Mouse (Mus musculus) midbrain, postnatal 0 days (tissue): ENCODE results near the gene Fryl. TPM values are rescaled to one million over a fixed set of nuclear protein-coding genes. Genes with fewer than 3 reads are reported as not detected.

Experiments
- ATAC-seq: fragments of 200-750 bp; cut with Nextera tagmentation; 2 replicates; pipeline ENCODE4 v1.8.0; 2017; ENCODE audit warnings: moderate number of reproducible peaks, mild to moderate bottlenecking, moderate TSS enrichment, moderate library complexity; ENCODE audit not compliant: low FRiP score
- DNase-seq: peaks from one replicate; pipeline ENCODE4 v3.0.0-alpha.2; 2015; ENCODE audit warnings: low spot score
- H3K27ac ChIP-seq: fragments of 300-500 bp; sonication (generic); 2 replicates; pipeline ENCODE4 v1.5.1; 2014; ENCODE audit warnings: low read depth, mild to moderate bottlenecking, low read length, mixed read lengths
- H3K27me3 ChIP-seq: fragments of 300-500 bp; sonication (generic); 2 replicates; pipeline ENCODE4 v1.6.1; 2014; ENCODE audit warnings: low read length, control low read depth, mixed read lengths; ENCODE audit not compliant: insufficient read depth
- H3K36me3 ChIP-seq: fragments of 300-500 bp; sonication (generic); 2 replicates; pipeline ENCODE4 v1.6.1; 2014; ENCODE audit warnings: low read length, control low read depth, mixed read lengths; ENCODE audit not compliant: insufficient read depth
- H3K4me1 ChIP-seq: fragments of 300-500 bp; sonication (generic); 2 replicates; pipeline ENCODE4 v1.6.1; 2014; ENCODE audit warnings: mild to moderate bottlenecking, control low read depth, antibody characterized with exemption, low read length, mixed read lengths; ENCODE audit not compliant: insufficient read depth
- H3K4me2 ChIP-seq: fragments of 300-500 bp; sonication (generic); 2 replicates; pipeline ENCODE4 v1.6.1; 2014; ENCODE audit warnings: low read depth, mild to moderate bottlenecking, low read length, mixed read lengths; ENCODE audit not compliant: poor library complexity, severe bottlenecking
- H3K4me3 ChIP-seq: fragments of 300-500 bp; sonication (generic); 2 replicates; pipeline ENCODE4 v1.5.1; 2014; ENCODE audit warnings: low read depth, mild to moderate bottlenecking, low read length, moderate library complexity
- H3K9ac ChIP-seq: fragments of 300-500 bp; sonication (generic); replicated peaks from 2 replicates; pipeline ENCODE4 v1.6.1; 2014; ENCODE audit warnings: mild to moderate bottlenecking, low read length, moderate library complexity, mixed read lengths; ENCODE audit not compliant: poor library complexity, severe bottlenecking
- H3K9me3 ChIP-seq: fragments of 300-500 bp; sonication (generic); 2 replicates; pipeline ENCODE4 v1.6.1; 2016; ENCODE audit warnings: low read length, control low read depth
- CTCF ChIP-seq: IDR thresholded peaks from 2 replicates; pipeline ENCODE4 v1.5.1; 2016; ENCODE audit warnings: antibody characterized with exemption, mild to moderate bottlenecking
- WGBS: fragments of 180-500 bp; shearing (Covaris S2); extraction: QIAGEN DNeasy Blood & Tissue Kit; methylation state at CpG from one replicate; pipeline ENCODE4 v1.1.7; 2014; 5-methylcytosine and 5-hydroxymethylcytosine counted together
- polyA plus RNA-seq: library from polyadenylated mRNA; unstranded; fragments of >200 nt; fragmentation: Nextera tagmentation; extraction: Ambion mirVana; gene quantifications from 2 replicates; pipeline ENCODE4 v1.2.1, GENCODE M21; 2015
- total RNA-seq: library from RNA; depleted of rRNA; stranded (reverse); fragments of >200 nt; gene quantifications from 2 replicates; pipeline ENCODE4 v1.2.3, GENCODE M21; 2014

The Fryl gene
- total and polyA plus RNA-seq, 2 experiments from 2014 or later: 23.8 to 52.8 TPM

DNA sequence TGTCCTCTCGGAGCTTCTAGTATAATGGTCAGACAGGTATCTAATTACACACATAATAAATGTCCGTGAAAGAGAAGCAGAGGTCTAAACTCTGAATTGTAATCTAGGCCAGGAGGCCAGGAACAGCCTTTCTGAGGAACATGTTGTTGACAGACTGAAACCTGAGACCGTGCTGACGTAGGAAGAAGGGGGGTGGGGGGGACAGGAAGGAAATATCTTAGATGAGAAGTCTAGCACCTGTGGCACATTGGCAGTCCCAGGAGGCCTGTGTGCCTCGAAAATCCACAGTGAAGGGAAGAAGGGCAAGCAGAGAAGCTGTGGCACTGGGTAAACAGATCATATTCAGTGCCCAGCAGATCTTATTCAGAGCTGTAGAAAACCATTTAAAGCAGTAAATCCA, 9.0 kb upstream of the Fryl start:
- H3K4me3 ChIP-seq: no peak overlapping the region
- H3K27ac ChIP-seq: no peak overlapping the region
- H3K9me3 ChIP-seq: no peaks in the 10 kb centered on the region
- H3K4me2 ChIP-seq: no peak overlapping the region
- no peak for ATAC-seq
- H3K9ac ChIP-seq: no peak overlapping the region
- 82% methylated on average over 5 of the region's 5 CpGs for WGBS
- no peaks in the 10 kb centered on the region for H3K36me3 ChIP-seq
- no peak for TF ChIP-seq CTCF
- H3K4me1 ChIP-seq: no peaks in the 10 kb centered on the region
- no peak for DNase-seq
- H3K27me3 ChIP-seq: no peaks in the 10 kb centered on the region

GRCm38 (mm10) chr5:73264122-73264521, 7.7 kb upstream of the Fryl start:
- WGBS: 59% methylated on average over 4 of the region's 5 CpGs
- Histone ChIP-seq H3K4me2 (no peak overlapping the region), H3K9ac (no peak overlapping the region), H3K4me1 (no peaks in the 10 kb centered on the region), H3K9me3 (no peaks in the 10 kb centered on the region), H3K4me3 (no peak overlapping the region), H3K27me3 (no peaks in the 10 kb centered on the region), H3K36me3 (no peaks in the 10 kb centered on the region), H3K27ac (no peak overlapping the region)
- TF ChIP-seq CTCF: no peak
- ATAC-seq (no peak), DNase-seq (no peak)

GRCm38 (mm10) chr5:73257723-73258122, 1.3 kb upstream of the Fryl start:
- 54% methylated on average over 8 of the region's 8 CpGs for WGBS
- Histone ChIP-seq H3K9me3 (no peaks in the 10 kb centered on the region), H3K27me3 (no peaks in the 10 kb centered on the region), H3K9ac (no peak overlapping the region), H3K4me1 (no peaks in the 10 kb centered on the region), H3K4me3 (no peak overlapping the region; the same call in 1 of the 2 replicates), H3K4me2 (peak overlapping the region; percentile 56), H3K27ac (no peak overlapping the region), H3K36me3 (no peaks in the 10 kb centered on the region)
- no peak for TF ChIP-seq CTCF
- DNase-seq (no peak), ATAC-seq (no peak)

- no peak for DNase-seq
- WGBS: 4% methylated on average over 11 of the region's 11 CpGs
These were observed 677 bp upstream of the Fryl start for GRCm38 (mm10) chr5:73257096-73257495.

DNA sequence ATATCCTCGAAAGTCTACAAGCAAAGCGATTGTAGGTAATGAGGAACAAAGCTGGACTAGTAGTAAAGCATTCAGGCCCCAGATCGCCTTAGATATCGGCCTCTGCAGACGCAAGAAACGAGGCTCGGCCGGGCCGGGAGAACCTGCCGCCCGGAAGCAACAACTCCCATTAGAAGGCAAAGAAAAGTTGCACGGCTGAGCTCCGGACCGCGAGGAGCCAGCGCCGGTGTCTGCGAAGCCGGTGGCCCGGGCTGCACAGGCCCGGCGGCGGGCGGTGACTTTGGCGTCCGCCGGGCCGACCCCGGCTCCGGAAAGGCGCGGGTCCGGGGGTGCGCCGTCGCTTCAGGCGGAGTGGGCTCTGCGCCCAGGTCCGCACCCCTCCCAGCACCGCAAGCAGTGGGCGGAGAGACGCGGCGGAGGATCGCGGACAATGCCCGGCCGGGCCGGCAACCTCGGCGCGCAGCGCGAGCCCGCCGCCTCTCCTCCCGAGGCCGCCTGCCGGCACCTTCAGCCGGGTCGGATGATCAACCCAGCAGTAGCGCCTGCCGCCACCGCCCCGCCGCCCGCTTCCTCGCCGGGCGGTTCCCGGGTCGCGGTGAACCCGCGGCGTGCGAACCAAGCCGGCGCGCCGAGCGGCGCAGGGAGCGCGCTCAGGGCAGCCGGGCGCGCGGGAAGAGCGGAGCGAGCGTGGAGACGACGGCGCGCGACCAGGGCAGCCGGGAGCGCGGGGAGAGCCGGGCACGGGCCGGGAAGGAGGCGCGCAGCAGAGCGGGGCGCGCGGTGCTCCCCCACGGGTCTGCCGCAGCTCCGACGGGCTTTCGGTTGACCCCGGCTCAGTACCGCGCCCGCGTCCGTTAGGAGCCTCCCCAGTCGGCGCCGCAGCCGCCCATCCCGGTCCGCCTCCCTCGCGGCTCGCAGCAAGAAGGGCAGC, 833 bp downstream of the Fryl start:
- Histone ChIP-seq H3K4me3 (peak overlapping the region; percentile 93), H3K9me3 (no peaks in the 10 kb centered on the region), H3K36me3 (no peaks in the 10 kb centered on the region), H3K9ac (peak overlapping the region; percentile 96), H3K27ac (peak overlapping the region; percentile 97), H3K4me1 (no peaks in the 10 kb centered on the region), H3K4me2 (peak overlapping the region; percentile 71), H3K27me3 (no peaks in the 10 kb centered on the region)
- peak; percentile 79 for ATAC-seq
- peak; percentile 80 for DNase-seq
- no peak for TF ChIP-seq CTCF
- under 1% methylated on average over 64 of the region's 129 CpGs for WGBS

More at GRCm38 (mm10) chr5:73257096-73257495, 677 bp upstream of the Fryl start:
- Histone ChIP-seq H3K36me3 (no peaks in the 10 kb centered on the region), H3K9me3 (no peaks in the 10 kb centered on the region), H3K4me2 (peak overlapping the region; percentile 56), H3K27me3 (no peaks in the 10 kb centered on the region), H3K27ac (peak overlapping the region; percentile 48), H3K4me1 (no peaks in the 10 kb centered on the region), H3K9ac (no peak overlapping the region; the same call in 1 of the 2 replicates), H3K4me3 (peak overlapping the region; percentile 93)
- no peak for TF ChIP-seq CTCF
- 0 out of 2 replicates have a peak, but pooled peaks have one; percentile 0 for ATAC-seq

- no peaks in the 10 kb centered on the region for H3K9me3 ChIP-seq
- no peaks in the 10 kb centered on the region for H3K27me3 ChIP-seq
- no peak for DNase-seq
- no peaks in the 10 kb centered on the region for H3K36me3 ChIP-seq
- peak overlapping the region; percentile 96; the same call in 1 of the 2 replicates for H3K9ac ChIP-seq
- ATAC-seq: no peak
- peak overlapping the region; percentile 97; the same call in 1 of the 2 replicates for H3K27ac ChIP-seq
- no peaks in the 10 kb centered on the region for H3K4me1 ChIP-seq
- peak overlapping the region; percentile 93 for H3K4me3 ChIP-seq
- no peak for TF ChIP-seq CTCF
- 30% methylated on average over 5 of the region's 5 CpGs for WGBS
- H3K4me2 ChIP-seq: peak overlapping the region; percentile 71
These were observed 1.8 kb downstream of the Fryl start for GRCm38 (mm10) chr5:73254660-73255059.
